Mouse (Mus musculus) mature B cell (primary cell): ENCODE measurements around the gene H2afb1.
"Not testable (repeated sequence)": the region's sequence is repeated elsewhere in the genome, so short reads cannot be mapped to it uniquely, and the experiment has no call there.

Source experiments
- in situ Hi-C: fragments of 300-500 bp; cut with MboI; formaldehyde crosslinking; loops from 2 replicates; pipeline ENCODE4 v1.14.3; 2019

Gene H2afb1

GRCm38 (mm10) chrX:117014457-117014856 lies at the start of gene H2afb1:
Gene H2afb1, plus strand, starts transcription at chrX:117014757.
- in situ Hi-C loops, result not testable (repeated sequence)

- in situ Hi-C loops, result no loop called here
These were observed 21.5 kb downstream of the H2afb1 start for GRCm38 (mm10) chrX:117036085-117036484.
